Mouse (Mus musculus) kidney, embryonic 16.5 days (tissue): ENCODE results near the gene Ergic1. TPM values are rescaled to one million over a fixed set of nuclear protein-coding genes. Genes with fewer than 3 reads are reported as not detected.

Experiments used
- ATAC-seq: fragments of 200-750 bp; cut with Nextera tagmentation; 2 replicates; pipeline ENCODE4 v1.8.0; 2017; ENCODE audit warnings: moderate TSS enrichment; ENCODE audit not compliant: low FRiP score, low TSS enrichment
- H3K27ac ChIP-seq: fragments of 300-500 bp; sonication (generic); 2 replicates; pipeline ENCODE4 v1.5.1; 2014; ENCODE audit warnings: low read length
- H3K27me3 ChIP-seq: fragments of 300-500 bp; sonication (generic); 2 replicates; pipeline ENCODE4 v1.6.1; 2014; ENCODE audit warnings: low read length, control low read depth, mixed read lengths; ENCODE audit not compliant: insufficient read depth
- H3K36me3 ChIP-seq: fragments of 300-500 bp; sonication (generic); 2 replicates; pipeline ENCODE4 v1.6.1; 2014; ENCODE audit warnings: low read length, control low read depth, mixed read lengths; ENCODE audit not compliant: insufficient read depth
- H3K4me1 ChIP-seq: fragments of 300-500 bp; sonication (generic); 2 replicates; pipeline ENCODE4 v1.6.1; 2014; ENCODE audit warnings: low read length, control low read depth, mixed read lengths; ENCODE audit not compliant: insufficient read depth
- H3K4me2 ChIP-seq: fragments of 300-500 bp; sonication (generic); replicated peaks from 2 replicates; pipeline ENCODE4 v1.6.1; 2014; ENCODE audit warnings: low read depth, low read length
- H3K4me3 ChIP-seq: fragments of 300-500 bp; sonication (generic); 2 replicates; pipeline ENCODE4 v1.5.1; 2014; ENCODE audit warnings: mild to moderate bottlenecking, low read length
- H3K9ac ChIP-seq: fragments of 300-500 bp; sonication (generic); replicated peaks from 2 replicates; pipeline ENCODE4 v1.6.1; 2014; ENCODE audit warnings: low read length
- H3K9me3 ChIP-seq: fragments of 300-500 bp; sonication (generic); 2 replicates; pipeline ENCODE4 v1.6.1; 2016; ENCODE audit warnings: low read length, control low read depth
- WGBS: fragments of 180-500 bp; shearing (Covaris S2); extraction: QIAGEN DNeasy Blood & Tissue Kit; methylation state at CpG from one replicate; pipeline ENCODE4 v1.1.7; 2014; 5-methylcytosine and 5-hydroxymethylcytosine counted together
- polyA plus RNA-seq: library from polyadenylated mRNA; unstranded; fragments of >200 nt; fragmentation: Nextera tagmentation; extraction: Ambion mirVana; gene quantifications from 2 replicates; pipeline ENCODE4 v1.2.1, GENCODE M21; 2015

Gene Ergic1
- polyA plus RNA-seq, 1 experiment from 2014 or later = 131 TPM

GRCm38 (mm10) chr17:26524801-26525200 lies 36.5 kb upstream of the Ergic1 start:
- no peaks in the 10 kb centered on the region for H3K4me1 ChIP-seq

DNA sequence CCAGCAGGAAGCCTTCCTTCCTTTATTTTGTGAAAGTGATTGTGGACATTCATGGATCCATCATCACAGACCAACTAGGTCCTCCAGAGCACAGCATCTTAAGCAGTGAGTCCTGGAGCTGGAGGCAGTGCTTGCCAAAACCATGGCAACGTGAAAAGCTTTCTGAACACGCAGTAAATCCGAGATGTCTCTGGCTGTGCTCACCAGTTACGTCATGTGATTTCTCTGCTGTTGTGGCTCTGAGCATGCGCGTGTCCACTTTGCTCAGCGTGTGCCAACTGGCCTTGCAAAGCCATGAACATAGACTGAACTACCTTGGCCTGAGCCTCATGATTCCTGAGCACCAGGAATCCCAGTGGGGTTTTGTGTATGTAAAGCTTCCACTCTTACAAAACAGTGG lies 36.0 kb upstream of the Ergic1 start:
- no peak for ATAC-seq
- 0 out of 2 replicates have a peak, but pooled peaks cover 2% of the 10 kb centered on the region for H3K4me1 ChIP-seq
- WGBS = 70% methylated on average over 7 of the region's 7 CpGs
- no peaks in the 10 kb centered on the region for H3K27me3 ChIP-seq
- no peak overlapping the region for H3K9ac ChIP-seq
- H3K4me3 ChIP-seq = no peak overlapping the region
- no peaks in the 10 kb centered on the region for H3K36me3 ChIP-seq
- H3K9me3 ChIP-seq = no peaks in the 10 kb centered on the region
- no peak overlapping the region for H3K27ac ChIP-seq
- H3K4me2 ChIP-seq = no peak overlapping the region

More at GRCm38 (mm10) chr17:26524801-26525200, 36.5 kb upstream of the Ergic1 start:
- H3K9me3 ChIP-seq = no peaks in the 10 kb centered on the region
- H3K9ac ChIP-seq = no peak overlapping the region
- H3K27ac ChIP-seq = no peak overlapping the region
- H3K4me3 ChIP-seq = no peak overlapping the region
- 77% methylated on average over 4 of the region's 4 CpGs for WGBS
- H3K36me3 ChIP-seq = no peaks in the 10 kb centered on the region
- H3K27me3 ChIP-seq = no peaks in the 10 kb centered on the region
- no peak overlapping the region for H3K4me2 ChIP-seq
- ATAC-seq = no peak

- no peak overlapping the region for H3K9ac ChIP-seq
- H3K4me2 ChIP-seq = no peak overlapping the region
- H3K27me3 ChIP-seq = no peaks in the 10 kb centered on the region
- 0 out of 2 replicates have a peak, but pooled peaks cover 5% of the 10 kb centered on the region for H3K4me1 ChIP-seq
- no peaks in the 10 kb centered on the region for H3K9me3 ChIP-seq
- no peak overlapping the region for H3K4me3 ChIP-seq
- no peak overlapping the region for H3K27ac ChIP-seq
- H3K36me3 ChIP-seq = no peaks in the 10 kb centered on the region
- WGBS = 85% methylated on average over 9 of the region's 9 CpGs
- ATAC-seq = no peak
These were observed 34.0 kb upstream of the Ergic1 start for GRCm38 (mm10) chr17:26527291-26527690.

DNA sequence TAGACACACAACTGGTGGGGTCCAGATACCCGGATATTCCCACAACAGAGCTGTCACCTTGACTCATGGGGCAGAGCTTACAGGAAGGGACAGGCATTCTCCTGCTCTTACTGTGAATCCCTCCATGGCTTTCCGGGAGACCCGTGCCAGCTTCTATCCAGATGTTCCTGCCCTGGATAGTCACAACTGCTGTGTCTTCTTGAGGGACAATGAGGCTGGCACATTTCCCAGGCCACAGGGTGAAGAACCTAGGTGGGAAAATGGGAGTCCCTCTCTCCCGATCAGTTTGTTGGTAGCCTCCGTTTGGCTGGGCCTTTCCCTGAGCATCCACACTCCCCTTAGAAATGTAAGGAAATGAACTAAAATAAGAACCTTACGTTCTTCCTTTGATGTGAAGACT lies 32.5 kb upstream of the Ergic1 start:
- H3K4me2 ChIP-seq = no peak overlapping the region
- no peak overlapping the region for H3K4me3 ChIP-seq
- 0 out of 2 replicates have a peak, but pooled peaks cover 5% of the 10 kb centered on the region for H3K4me1 ChIP-seq
- 87% methylated on average over 6 of the region's 6 CpGs for WGBS
- no peak for ATAC-seq
- no peak overlapping the region for H3K9ac ChIP-seq
- H3K36me3 ChIP-seq = no peaks in the 10 kb centered on the region
- H3K9me3 ChIP-seq = no peaks in the 10 kb centered on the region
- H3K27me3 ChIP-seq = no peaks in the 10 kb centered on the region
- no peak overlapping the region for H3K27ac ChIP-seq

GRCm38 (mm10) chr17:26529791-26530241 lies 31.5 kb upstream of the Ergic1 start:
- no peak for ATAC-seq
- Histone ChIP-seq H3K4me2 (no peak overlapping the region), H3K9ac (no peak overlapping the region), H3K4me1 (0 out of 2 replicates have a peak, but pooled peaks cover 5% of the 10 kb centered on the region), H3K36me3 (no peaks in the 10 kb centered on the region), H3K4me3 (no peak overlapping the region), H3K27ac (no peak overlapping the region), H3K9me3 (no peaks in the 10 kb centered on the region), H3K27me3 (no peaks in the 10 kb centered on the region)
- WGBS = 74% methylated on average over 5 of the region's 5 CpGs

- Histone ChIP-seq H3K27ac (no peak overlapping the region), H3K27me3 (no peaks in the 10 kb centered on the region), H3K9ac (no peak overlapping the region), H3K9me3 (no peaks in the 10 kb centered on the region), H3K4me3 (no peak overlapping the region), H3K36me3 (no peaks in the 10 kb centered on the region), H3K4me2 (no peak overlapping the region), H3K4me1 (0 out of 2 replicates have a peak, but pooled peaks cover 5% of the 10 kb centered on the region)
- 30% methylated on average over 3 of the region's 3 CpGs for WGBS
- ATAC-seq = no peak
These were observed 30.7 kb upstream of the Ergic1 start for GRCm38 (mm10) chr17:26530590-26531081.

DNA sequence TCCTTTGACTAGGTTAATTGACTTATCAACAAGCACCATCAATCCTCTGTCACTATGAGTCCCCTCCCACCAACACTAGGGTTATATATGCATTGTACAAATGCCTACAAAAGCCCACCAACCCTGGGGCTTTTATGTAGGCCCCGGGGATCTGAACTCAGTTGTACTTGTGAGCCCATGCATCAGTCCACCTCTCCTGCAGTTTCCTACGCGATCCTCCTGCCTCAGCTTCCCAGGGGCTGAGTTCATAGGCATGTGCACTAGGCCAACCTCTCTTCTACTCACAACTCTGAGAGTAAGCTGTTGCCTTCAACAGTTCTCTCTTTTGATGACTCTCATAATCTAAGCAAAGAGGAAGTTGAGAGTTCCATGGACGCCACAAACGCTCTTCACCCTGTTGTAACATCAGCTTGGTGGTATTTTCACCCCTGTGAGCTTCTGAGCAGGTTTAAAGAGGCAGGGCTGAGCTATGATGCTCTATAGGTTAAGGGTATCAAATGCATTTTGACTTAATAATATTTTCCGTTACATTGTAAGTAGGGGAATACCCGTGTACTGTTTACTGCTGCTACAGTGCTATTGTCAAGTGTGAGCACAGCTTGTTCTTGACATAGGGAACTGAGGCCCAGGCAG lies 29.8 kb upstream of the Ergic1 start:
- Histone ChIP-seq H3K36me3 (no peaks in the 10 kb centered on the region), H3K9me3 (no peaks in the 10 kb centered on the region), H3K9ac (no peak overlapping the region), H3K4me3 (no peak overlapping the region), H3K4me1 (0 out of 2 replicates have a peak, but pooled peaks cover 5% of the 10 kb centered on the region), H3K27ac (no peak overlapping the region), H3K27me3 (no peaks in the 10 kb centered on the region), H3K4me2 (no peak overlapping the region)
- WGBS = 84% methylated on average over 7 of the region's 7 CpGs
- ATAC-seq = no peak

- no peak overlapping the region for H3K9ac ChIP-seq
- WGBS = 64% methylated on average over 4 of the region's 4 CpGs
- no peaks in the 10 kb centered on the region for H3K9me3 ChIP-seq
- H3K4me2 ChIP-seq = no peak overlapping the region
- no peaks in the 10 kb centered on the region for H3K36me3 ChIP-seq
- H3K27ac ChIP-seq = no peak overlapping the region
- ATAC-seq = no peak
- H3K4me1 ChIP-seq = 0 out of 2 replicates have a peak, but pooled peaks cover 5% of the 10 kb centered on the region
- H3K27me3 ChIP-seq = no peaks in the 10 kb centered on the region
- no peak overlapping the region for H3K4me3 ChIP-seq
These were observed 28.7 kb upstream of the Ergic1 start for GRCm38 (mm10) chr17:26532476-26533045.

GRCm38 (mm10) chr17:26533871-26534372 lies 27.4 kb upstream of the Ergic1 start:
- Histone ChIP-seq H3K27me3 (no peaks in the 10 kb centered on the region), H3K36me3 (no peaks in the 10 kb centered on the region), H3K9me3 (no peaks in the 10 kb centered on the region), H3K4me3 (no peak overlapping the region), H3K27ac (no peak overlapping the region), H3K4me1 (0 out of 2 replicates have a peak, but pooled peaks cover 10% of the 10 kb centered on the region), H3K9ac (no peak overlapping the region), H3K4me2 (no peak overlapping the region)
- ATAC-seq = no peak
- WGBS = 73% methylated on average over 5 of the region's 5 CpGs

GRCm38 (mm10) chr17:26534695-26535094 lies 26.6 kb upstream of the Ergic1 start:
- Histone ChIP-seq H3K4me3 (no peak overlapping the region), H3K4me2 (no peak overlapping the region), H3K4me1 (0 out of 2 replicates have a peak, but pooled peaks cover 10% of the 10 kb centered on the region), H3K27ac (no peak overlapping the region), H3K9ac (no peak overlapping the region), H3K36me3 (no peaks in the 10 kb centered on the region), H3K27me3 (no peaks in the 10 kb centered on the region), H3K9me3 (no peaks in the 10 kb centered on the region)
- no peak for ATAC-seq
- 81% methylated on average over 5 of the region's 5 CpGs for WGBS
